Mouse (Mus musculus): Measurements from ENCODE around the gene Aip. TPM values are rescaled to one million over a fixed set of nuclear protein-coding genes. Genes with fewer than 3 reads are reported as not detected.

Gene Aip
- total RNA-seq, 1 experiment: 26.9 TPM

GRCm38 (mm10) chr19:4119716-4120487 is 5.8 kb downstream of the Aip start:
- no peak for DNase-seq (ENCODE audit: low read depth, low spot score)
- peaks cover 10% of the 10 kb centered on the region; the same call in 1 of the 2 replicates for H3K36me3 ChIP-seq (ENCODE audit: control insufficient read depth, insufficient read depth, low read length, poor library complexity, severe bottlenecking)
- H3K4me3 ChIP-seq (ENCODE audit: insufficient read depth in 1 of 2, low read depth in 1 of 2, low read length in 2 of 2, poor library complexity in 1 of 2, severe bottlenecking in 1 of 2): no peak overlapping the region
- H3K4me1 ChIP-seq (ENCODE audit: control insufficient read depth in 2 of 2, insufficient read depth in 2 of 2, low read length in 2 of 2, poor library complexity in 1 of 2): peaks cover 0 to 4% of the 10 kb centered on the region in 2 experiments; a peak in 1 of 4 replicates
- no peaks in the 10 kb centered on the region for H3K9me3 ChIP-seq (ENCODE audit: control insufficient read depth, insufficient read depth, low read depth, low read length)
- H3K27ac ChIP-seq (ENCODE audit: insufficient read depth, low read depth, low read length, poor library complexity, severe bottlenecking): no peak overlapping the region
- in situ Hi-C loops (cut with MboI; ENCODE audit: low sequenced_read_pairs in 2 of 2, unreplicated experiment in 2 of 2): no loop called here
- no peak overlapping the region for H3K9ac ChIP-seq (ENCODE audit: insufficient read depth, low read depth, low read length, poor library complexity, severe bottlenecking)
- no peak for TF ChIP-seq ZC3H11A (IDR thresholded peaks at IDR 0.05; ENCODE audit: borderline replicate concordance, low read depth, low read length)
- no peak for TF ChIP-seq CHD2 (IDR thresholded peaks at IDR 0.05; ENCODE audit: low read depth, low read length)
- TF ChIP-seq ZNF384 (IDR thresholded peaks at IDR 0.05; ENCODE audit: low read depth, low read length): no peak
- TF ChIP-seq HCFC1 (IDR thresholded peaks at IDR 0.05; ENCODE audit: borderline replicate concordance, insufficient read depth, low read length): no peak
- no peak for TF ChIP-seq MAFK (IDR thresholded peaks at IDR 0.05; ENCODE audit: insufficient read depth, low read depth, low read length)

- Histone ChIP-seq H3K9me3 (ENCODE audit: control insufficient read depth, insufficient read depth, low read depth, low read length) (no peaks in the 10 kb centered on the region), H3K36me3 (ENCODE audit: control insufficient read depth, insufficient read depth, low read length, poor library complexity, severe bottlenecking) (peaks cover 18% of the 10 kb centered on the region; the same call in 1 of the 2 replicates)
- in situ Hi-C loops (cut with MboI; ENCODE audit: low sequenced_read_pairs in 2 of 2, unreplicated experiment in 2 of 2): no loop called here
Measured at GRCm38 (mm10) chr19:4118350-4118749, 7.3 kb downstream of the Aip start.

GRCm38 (mm10) chr19:4117006-4117405 is 8.7 kb downstream of the Aip start:
- H3K9ac ChIP-seq (ENCODE audit: insufficient read depth, low read depth, low read length, poor library complexity, severe bottlenecking): no peak overlapping the region
- DNase-seq (ENCODE audit: low read depth, low spot score): no peak
- peaks cover 19% of the 10 kb centered on the region; the same call in 1 of the 2 replicates for H3K36me3 ChIP-seq (ENCODE audit: control insufficient read depth, insufficient read depth, low read length, poor library complexity, severe bottlenecking)
- no peak overlapping the region for H3K27ac ChIP-seq (ENCODE audit: insufficient read depth, low read depth, low read length, poor library complexity, severe bottlenecking)
- TF ChIP-seq MAFK (IDR thresholded peaks at IDR 0.05; ENCODE audit: insufficient read depth, low read depth, low read length) (no peak), ZC3H11A (IDR thresholded peaks at IDR 0.05; ENCODE audit: borderline replicate concordance, low read depth, low read length) (no peak), ZNF384 (IDR thresholded peaks at IDR 0.05; ENCODE audit: low read depth, low read length) (no peak), CHD2 (IDR thresholded peaks at IDR 0.05; ENCODE audit: low read depth, low read length) (no peak), HCFC1 (IDR thresholded peaks at IDR 0.05; ENCODE audit: borderline replicate concordance, insufficient read depth, low read length) (no peak)
- H3K4me1 ChIP-seq (ENCODE audit: control insufficient read depth in 2 of 2, insufficient read depth in 2 of 2, low read length in 2 of 2, poor library complexity in 1 of 2): peaks cover 0 to 4% of the 10 kb centered on the region in 2 experiments; a peak in 1 of 4 replicates
- no peak overlapping the region for H3K4me3 ChIP-seq (ENCODE audit: insufficient read depth in 1 of 2, low read depth in 1 of 2, low read length in 2 of 2, poor library complexity in 1 of 2, severe bottlenecking in 1 of 2)
- no peaks in the 10 kb centered on the region for H3K9me3 ChIP-seq (ENCODE audit: control insufficient read depth, insufficient read depth, low read depth, low read length)
- in situ Hi-C loops (cut with MboI; ENCODE audit: low sequenced_read_pairs in 2 of 2, unreplicated experiment in 2 of 2): no loop called here

More at GRCm38 (mm10) chr19:4118350-4118749, 7.3 kb downstream of the Aip start:
- no peak overlapping the region for H3K27ac ChIP-seq (ENCODE audit: insufficient read depth, low read depth, low read length, poor library complexity, severe bottlenecking)
- H3K4me1 ChIP-seq (ENCODE audit: control insufficient read depth in 2 of 2, insufficient read depth in 2 of 2, low read length in 2 of 2, poor library complexity in 1 of 2): peaks cover 0 to 4% of the 10 kb centered on the region in 2 experiments; a peak in 1 of 4 replicates
- no peak overlapping the region for H3K9ac ChIP-seq (ENCODE audit: insufficient read depth, low read depth, low read length, poor library complexity, severe bottlenecking)
- no peak overlapping the region for H3K4me3 ChIP-seq (ENCODE audit: insufficient read depth in 1 of 2, low read depth in 1 of 2, low read length in 2 of 2, poor library complexity in 1 of 2, severe bottlenecking in 1 of 2)
- no peak for DNase-seq (ENCODE audit: low read depth, low spot score)
- TF ChIP-seq MAFK (IDR thresholded peaks at IDR 0.05; ENCODE audit: insufficient read depth, low read depth, low read length): no peak
- TF ChIP-seq HCFC1 (IDR thresholded peaks at IDR 0.05; ENCODE audit: borderline replicate concordance, insufficient read depth, low read length): no peak
- no peak for TF ChIP-seq ZNF384 (IDR thresholded peaks at IDR 0.05; ENCODE audit: low read depth, low read length)
- TF ChIP-seq ZC3H11A (IDR thresholded peaks at IDR 0.05; ENCODE audit: borderline replicate concordance, low read depth, low read length): no peak
- no peak for TF ChIP-seq CHD2 (IDR thresholded peaks at IDR 0.05; ENCODE audit: low read depth, low read length)

- in situ Hi-C loops (cut with MboI; ENCODE audit: low sequenced_read_pairs in 2 of 2, unreplicated experiment in 2 of 2): no loop called here
- Histone ChIP-seq H3K27ac (ENCODE audit: insufficient read depth, low read depth, low read length, poor library complexity, severe bottlenecking) (no peak overlapping the region), H3K4me1 (ENCODE audit: control insufficient read depth in 2 of 2, insufficient read depth in 2 of 2, low read length in 2 of 2, poor library complexity in 1 of 2) (peaks cover 0 to 4% of the 10 kb centered on the region in 2 experiments; a peak in 1 of 4 replicates), H3K36me3 (ENCODE audit: control insufficient read depth, insufficient read depth, low read length, poor library complexity, severe bottlenecking) (peaks cover 19% of the 10 kb centered on the region; the same call in 1 of the 2 replicates), H3K9ac (ENCODE audit: insufficient read depth, low read depth, low read length, poor library complexity, severe bottlenecking) (no peak overlapping the region), H3K4me3 (ENCODE audit: insufficient read depth in 1 of 2, low read depth in 1 of 2, low read length in 2 of 2, poor library complexity in 1 of 2, severe bottlenecking in 1 of 2) (no peak overlapping the region), H3K9me3 (ENCODE audit: control insufficient read depth, insufficient read depth, low read depth, low read length) (no peaks in the 10 kb centered on the region)
- DNase-seq (ENCODE audit: low read depth, low spot score): no peak
- TF ChIP-seq MAFK (IDR thresholded peaks at IDR 0.05; ENCODE audit: insufficient read depth, low read depth, low read length) (no peak), HCFC1 (IDR thresholded peaks at IDR 0.05; ENCODE audit: borderline replicate concordance, insufficient read depth, low read length) (no peak), ZNF384 (IDR thresholded peaks at IDR 0.05; ENCODE audit: low read depth, low read length) (no peak), CHD2 (IDR thresholded peaks at IDR 0.05; ENCODE audit: low read depth, low read length) (no peak), ZC3H11A (IDR thresholded peaks at IDR 0.05; ENCODE audit: borderline replicate concordance, low read depth, low read length) (no peak)
Measured at GRCm38 (mm10) chr19:4115816-4116215, 9.8 kb downstream of the Aip start.
